Mouse (Mus musculus): ENCODE measurements at regions not wholly inside any gene's neighbourhood (a gene's known extent, or its start where the extent isn't known, plus 50 kb on each side); places are given as distances from the start of the nearest gene placed in this dataset.

DNA sequence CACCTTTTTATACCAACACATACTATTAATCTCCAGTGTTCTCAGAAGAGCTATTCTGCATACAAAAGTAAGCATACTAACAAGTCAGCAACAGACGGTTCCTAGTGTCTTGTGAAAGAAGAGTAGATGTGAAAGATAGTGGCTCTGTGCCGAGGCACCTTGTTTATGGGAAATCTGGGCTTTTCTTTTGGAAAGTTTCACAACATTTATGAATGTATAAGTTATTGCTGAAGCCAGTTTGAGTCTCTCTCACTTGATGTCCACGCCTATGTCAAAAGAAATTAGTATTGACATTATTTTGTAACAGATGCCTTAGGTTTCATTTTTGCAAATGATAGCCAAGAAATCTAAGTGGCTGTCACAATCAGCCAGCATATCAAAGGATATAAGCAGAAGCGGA lies 822.0 kb upstream of the Vwc2 start:
- TF ChIP-seq CTCF (IDR thresholded peaks at IDR 0.05; ENCODE audit: borderline replicate concordance, extremely low read depth, insufficient read depth, insufficient read length) (no peak), POLR2A (IDR thresholded peaks at IDR 0.05; ENCODE audit: borderline replicate concordance, extremely low read depth, insufficient read depth, insufficient read length, poor library complexity, severe bottlenecking) (no peak)
